Mouse (Mus musculus): ENCODE measurements around the gene Rpl36a-ps1. TPM values are rescaled to one million over a fixed set of nuclear protein-coding genes. Genes with fewer than 3 reads are reported as not detected.

The Rpl36a-ps1 gene
- total and polyA plus RNA-seq, 2 experiments, result 1.1 TPM; not detected in 1

- no peak overlapping the region for H3K4me3 ChIP-seq (ENCODE audit: insufficient read depth, low read depth, low read length)
- no peaks in the 10 kb centered on the region for H3K27me3 ChIP-seq (ENCODE audit: control insufficient read depth, insufficient read depth, low read length)
- 78% methylated on average over 7 of the region's 7 CpGs for WGBS
- no peaks in the 10 kb centered on the region for H3K4me1 ChIP-seq (ENCODE audit: control insufficient read depth, insufficient read depth, low read length)
- H3K36me3 ChIP-seq (ENCODE audit: control insufficient read depth, insufficient read depth, low read length), result no peaks in the 10 kb centered on the region
- H3K9ac ChIP-seq (ENCODE audit: low read depth, low read length), result no peak overlapping the region
- DNase-seq (ENCODE audit: extremely low read depth, low read depth, low spot score), result no peak
- no peak overlapping the region for H3K27ac ChIP-seq (replicated peaks; ENCODE audit: insufficient read depth, low read depth, low read length)
- no peaks in the 10 kb centered on the region for H3K79me2 ChIP-seq (ENCODE audit: control insufficient read depth, insufficient read depth, low read length)
- TF ChIP-seq CTCF (IDR thresholded peaks at IDR 0.05; ENCODE audit: low read depth, low read length), result no peak
- no peak for TF ChIP-seq POLR2A (IDR thresholded peaks at IDR 0.05; ENCODE audit: extremely low read depth, insufficient read depth, low read length)
Observed at GRCm38 (mm10) chr14:99018691-99019090, 24.6 kb upstream of the Rpl36a-ps1 start.

- DNase-seq (ENCODE audit: extremely low read depth, low read depth, low spot score), result no peak
- H3K27ac ChIP-seq (replicated peaks; ENCODE audit: insufficient read depth, low read depth, low read length), result no peak overlapping the region
- no peaks in the 10 kb centered on the region for H3K79me2 ChIP-seq (ENCODE audit: control insufficient read depth, insufficient read depth, low read length)
- WGBS, result 54% methylated on average over 2 of the region's 2 CpGs
- TF ChIP-seq CTCF (IDR thresholded peaks at IDR 0.05; ENCODE audit: low read depth, low read length), result no peak
- H3K27me3 ChIP-seq (ENCODE audit: control insufficient read depth, insufficient read depth, low read length), result no peaks in the 10 kb centered on the region
- H3K9ac ChIP-seq (ENCODE audit: low read depth, low read length), result no peak overlapping the region
- H3K36me3 ChIP-seq (ENCODE audit: control insufficient read depth, insufficient read depth, low read length), result no peaks in the 10 kb centered on the region
- no peak overlapping the region for H3K4me3 ChIP-seq (ENCODE audit: insufficient read depth, low read depth, low read length)
- H3K4me1 ChIP-seq (ENCODE audit: control insufficient read depth, insufficient read depth, low read length), result no peaks in the 10 kb centered on the region
Observed at GRCm38 (mm10) chr14:99010920-99011313, 16.8 kb upstream of the Rpl36a-ps1 start.

DNA sequence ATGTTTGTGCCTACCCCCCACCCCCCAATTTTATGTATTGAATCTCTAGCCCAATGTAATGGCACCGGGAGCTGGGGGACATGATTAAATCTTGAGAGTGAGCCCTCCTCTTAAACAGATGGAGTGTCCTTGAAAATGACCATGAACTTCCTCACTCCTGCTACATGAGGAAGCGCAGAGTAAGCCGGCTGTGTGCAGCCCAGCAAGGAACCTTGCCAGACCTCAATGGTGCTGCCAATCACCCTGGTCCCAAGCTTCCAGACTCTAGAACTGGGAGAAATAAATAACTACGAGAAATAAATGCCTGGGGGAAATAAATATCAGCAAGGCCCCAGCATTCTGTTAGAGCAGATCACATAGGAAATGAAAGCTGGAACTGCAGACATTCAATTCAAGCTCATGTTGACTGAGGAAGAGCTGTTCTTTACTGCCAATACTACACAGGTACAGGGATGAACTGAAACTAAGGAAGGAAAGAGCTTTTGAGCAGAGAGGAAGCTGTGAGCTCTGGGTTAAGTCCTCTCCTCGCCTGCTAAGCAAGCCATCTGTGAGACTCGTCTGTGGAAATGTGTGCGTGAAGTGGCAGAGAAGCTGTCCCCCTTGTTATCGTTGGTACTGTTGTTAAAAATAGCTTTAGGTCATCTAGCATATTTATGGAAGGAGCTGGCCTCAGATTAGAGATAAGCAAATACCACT lies 16.3 kb upstream of the Rpl36a-ps1 start:
- H3K36me3 ChIP-seq (ENCODE audit: control insufficient read depth, insufficient read depth, low read length), result no peaks in the 10 kb centered on the region
- no peak overlapping the region for H3K4me3 ChIP-seq (ENCODE audit: insufficient read depth, low read depth, low read length)
- no peak overlapping the region for H3K27ac ChIP-seq (replicated peaks; ENCODE audit: insufficient read depth, low read depth, low read length)
- no peaks in the 10 kb centered on the region for H3K27me3 ChIP-seq (ENCODE audit: control insufficient read depth, insufficient read depth, low read length)
- no peak overlapping the region for H3K9ac ChIP-seq (ENCODE audit: low read depth, low read length)
- H3K4me1 ChIP-seq (ENCODE audit: control insufficient read depth, insufficient read depth, low read length), result no peaks in the 10 kb centered on the region
- 64% methylated on average over 8 of the region's 8 CpGs for WGBS
- no peak for TF ChIP-seq CTCF (IDR thresholded peaks at IDR 0.05; ENCODE audit: low read depth, low read length)
- no peak for TF ChIP-seq POLR2A (IDR thresholded peaks at IDR 0.05; ENCODE audit: extremely low read depth, insufficient read depth, low read length)
- no peaks in the 10 kb centered on the region for H3K79me2 ChIP-seq (ENCODE audit: control insufficient read depth, insufficient read depth, low read length)
- DNase-seq (ENCODE audit: extremely low read depth, low read depth, low spot score), result no peak

DNA sequence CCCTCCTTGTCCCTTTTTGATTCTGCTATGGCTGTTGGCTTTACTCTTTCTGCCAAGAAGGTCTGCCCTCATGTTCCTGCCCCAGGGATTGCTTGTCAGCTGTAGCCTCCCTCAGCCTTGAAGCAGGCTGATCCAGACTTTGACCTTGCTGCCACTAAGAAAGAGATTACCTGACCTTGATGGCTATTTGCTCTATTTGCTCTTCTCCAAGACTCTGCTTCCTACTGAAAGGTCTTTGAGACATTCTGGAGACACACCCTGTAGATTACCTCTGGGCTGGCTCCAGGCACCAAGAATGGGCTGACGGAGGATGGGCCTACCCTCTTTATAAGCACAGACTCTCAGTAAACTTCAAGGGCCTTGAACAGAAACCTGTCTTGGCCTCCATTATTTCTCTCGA lies 1.6 kb downstream of the Rpl36a-ps1 start:
- TF ChIP-seq CTCF (IDR thresholded peaks at IDR 0.05; ENCODE audit: low read depth, low read length) (no peak), POLR2A (IDR thresholded peaks at IDR 0.05; ENCODE audit: extremely low read depth, insufficient read depth, low read length) (no peak)
- no peak overlapping the region for H3K9ac ChIP-seq (ENCODE audit: low read depth, low read length)
- H3K79me2 ChIP-seq (ENCODE audit: control insufficient read depth, insufficient read depth, low read length), result no peaks in the 10 kb centered on the region
- H3K36me3 ChIP-seq (ENCODE audit: control insufficient read depth, insufficient read depth, low read length), result no peaks in the 10 kb centered on the region
- DNase-seq (ENCODE audit: extremely low read depth, low read depth, low spot score), result no peak
- no peaks in the 10 kb centered on the region for H3K4me1 ChIP-seq (ENCODE audit: control insufficient read depth, insufficient read depth, low read length)
- H3K4me3 ChIP-seq (ENCODE audit: insufficient read depth, low read depth, low read length), result no peak overlapping the region
- H3K27me3 ChIP-seq (ENCODE audit: control insufficient read depth, insufficient read depth, low read length), result no peaks in the 10 kb centered on the region
- H3K27ac ChIP-seq (replicated peaks; ENCODE audit: insufficient read depth, low read depth, low read length), result no peak overlapping the region
- WGBS, result 94% methylated on average over 2 of the region's 2 CpGs

GRCm38 (mm10) chr14:98990636-98991035 lies 3.5 kb downstream of the Rpl36a-ps1 start:
- WGBS, result 57% methylated on average over 3 of the region's 3 CpGs
- no peaks in the 10 kb centered on the region for H3K36me3 ChIP-seq (ENCODE audit: control insufficient read depth, insufficient read depth, low read length)

GRCm38 (mm10) chr14:98989818-98990217 lies 4.3 kb downstream of the Rpl36a-ps1 start:
- H3K27me3 ChIP-seq (ENCODE audit: control insufficient read depth, insufficient read depth, low read length), result no peaks in the 10 kb centered on the region
- H3K79me2 ChIP-seq (ENCODE audit: control insufficient read depth, insufficient read depth, low read length), result no peaks in the 10 kb centered on the region
- DNase-seq (ENCODE audit: extremely low read depth, low read depth, low spot score), result no peak
- no peaks in the 10 kb centered on the region for H3K4me1 ChIP-seq (ENCODE audit: control insufficient read depth, insufficient read depth, low read length)
- H3K9ac ChIP-seq (ENCODE audit: low read depth, low read length), result no peak overlapping the region
- H3K36me3 ChIP-seq (ENCODE audit: control insufficient read depth, insufficient read depth, low read length), result no peaks in the 10 kb centered on the region
- no peak overlapping the region for H3K4me3 ChIP-seq (ENCODE audit: insufficient read depth, low read depth, low read length)
- TF ChIP-seq CTCF (IDR thresholded peaks at IDR 0.05; ENCODE audit: low read depth, low read length) (no peak), POLR2A (IDR thresholded peaks at IDR 0.05; ENCODE audit: extremely low read depth, insufficient read depth, low read length) (no peak)
- WGBS, result 59% methylated on average over 3 of the region's 3 CpGs
- no peak overlapping the region for H3K27ac ChIP-seq (replicated peaks; ENCODE audit: insufficient read depth, low read depth, low read length)

More at GRCm38 (mm10) chr14:98990636-98991035, 3.5 kb downstream of the Rpl36a-ps1 start:
- Histone ChIP-seq H3K4me3 (ENCODE audit: insufficient read depth, low read depth, low read length) (no peak overlapping the region), H3K79me2 (ENCODE audit: control insufficient read depth, insufficient read depth, low read length) (no peaks in the 10 kb centered on the region), H3K27me3 (ENCODE audit: control insufficient read depth, insufficient read depth, low read length) (no peaks in the 10 kb centered on the region), H3K9ac (ENCODE audit: low read depth, low read length) (no peak overlapping the region), H3K27ac (replicated peaks; ENCODE audit: insufficient read depth, low read depth, low read length) (no peak overlapping the region), H3K4me1 (ENCODE audit: control insufficient read depth, insufficient read depth, low read length) (no peaks in the 10 kb centered on the region)
- no peak for DNase-seq (ENCODE audit: extremely low read depth, low read depth, low spot score)
- TF ChIP-seq POLR2A (IDR thresholded peaks at IDR 0.05; ENCODE audit: extremely low read depth, insufficient read depth, low read length), result no peak
- TF ChIP-seq CTCF (IDR thresholded peaks at IDR 0.05; ENCODE audit: low read depth, low read length), result no peak
